ENCODE assay signal across 29 mouse cellular contexts in genomic region chr6:36772541-36772940, GRCm38 (mm10). TPM values are rescaled to one million over a fixed set of nuclear protein-coding genes. Genes with fewer than 3 reads are reported as not detected.
"Had no signal": no experiment of that assay in that cellular context is flagged by ENCODE, and none has a peak within 500 bp of the region (broad histone marks: within the 10 kb centered on the region; RNA-seq: fewer than 3 reads in every experiment).

No protein-coding gene starts in this region.

- H3K27ac ChIP-seq: limb, embryonic 10.5 days; limb, embryonic 12.5 days; limb, embryonic 13.5 days; limb, embryonic 15.5 days; liver, embryonic 12.5 days; liver, embryonic 13.5 days; liver, embryonic 14.5 days; liver, embryonic 15.5 days; lung, embryonic 15.5 days; macrophage; midbrain, embryonic 10.5 days; midbrain, embryonic 12.5 days; midbrain, embryonic 13.5 days; midbrain, embryonic 15.5 days; neural tube, embryonic 12.5 days had no signal

- DNase-seq: left cerebral cortex, postnatal 4 days; liver; liver, embryonic 13.5 days; liver, postnatal 0 days; lung, adult 18-20 months; lung, adult 2 months; lung, embryonic 14.5 days; lung, postnatal 10 days; lung, postnatal 14 days; lung, postnatal 36 days; lung, postnatal 4 days; midbrain, embryonic 14.5 days had no signal

- H3K36me3 ChIP-seq: liver, embryonic 12.5 days; liver, embryonic 13.5 days; liver, embryonic 15.5 days; lung, embryonic 15.5 days; midbrain, embryonic 15.5 days had no signal

- H3K4me1 ChIP-seq: liver, embryonic 12.5 days; liver, embryonic 13.5 days; liver, embryonic 15.5 days; megakaryocyte, embryonic 14.5 days had no signal

- H3K4me3 ChIP-seq: limb, embryonic 10.5 days; limb, embryonic 12.5 days; limb, embryonic 13.5 days; limb, embryonic 15.5 days; liver, embryonic 12.5 days; liver, embryonic 13.5 days; liver, embryonic 15.5 days; lung, embryonic 15.5 days; megakaryocyte, embryonic 14.5 days; midbrain, embryonic 10.5 days; midbrain, embryonic 12.5 days; midbrain, embryonic 13.5 days; midbrain, embryonic 15.5 days; myocyte; neural tube, embryonic 12.5 days had no signal

- H3K27me3 ChIP-seq: limb, embryonic 12.5 days; limb, embryonic 13.5 days; limb, embryonic 15.5 days; liver, embryonic 12.5 days; liver, embryonic 13.5 days; liver, embryonic 15.5 days; lung, embryonic 15.5 days; megakaryocyte, embryonic 14.5 days; midbrain, embryonic 15.5 days had no signal

RNA-seq across cellular contexts. Expression of gene Ptn, which starts 37.5 kb away (rescaled TPM):
- polyA plus RNA-seq: liver, adult 2 months had no signal
